Mouse (Mus musculus) MEL (cell line): ENCODE measurements around the gene Zmpste24. TPM values are rescaled to one million over a fixed set of nuclear protein-coding genes. Genes with fewer than 3 reads are reported as not detected.

Source experiments
- DNase-seq: peaks from one replicate; pipeline ENCODE4 v3.0.0; 2011; ENCODE audit warnings: low read depth, low spot score
- H3K27ac ChIP-seq: 2 replicates; pipeline ENCODE4 v1.5.1; 2012; ENCODE audit warnings: low read depth, mild to moderate bottlenecking, control low read depth, low read length, moderate library complexity; ENCODE audit not compliant: control insufficient read depth
- H3K27me3 ChIP-seq, 2 experiments: fragments of 150-350 bp in 1 of 2; sonication (generic) in 1 of 2; 2 replicates each; pipeline ENCODE4 v1.6.1; 2012; ENCODE audit warnings: low read length in 2 of 2, mild to moderate bottlenecking in 2 of 2, improper control_type of control experiment in 1 of 2, moderate library complexity in 1 of 2; ENCODE audit not compliant: insufficient read depth in 2 of 2, control insufficient read depth in 1 of 2
- H3K36me3 ChIP-seq, 2 experiments: 2 replicates each; pipeline ENCODE4 v1.6.1; 2012 to 2014; ENCODE audit warnings: low read length in 2 of 2, improper control_type of control experiment in 1 of 2, inconsistent platforms in 1 of 2, mild to moderate bottlenecking in 1 of 2; ENCODE audit not compliant: insufficient read depth in 2 of 2, control insufficient read depth in 1 of 2
- H3K4me1 ChIP-seq, 2 experiments: fragments of 150-350 bp in 1 of 2; sonication (generic) in 1 of 2; 2 replicates each; pipeline ENCODE4 v1.6.1; 2012; ENCODE audit warnings: low read length in 2 of 2, improper control_type of control experiment in 1 of 2, mild to moderate bottlenecking in 1 of 2; ENCODE audit not compliant: insufficient read depth in 2 of 2, control insufficient read depth in 1 of 2
- H3K4me3 ChIP-seq, 2 experiments: fragments of 150-350 bp in 1 of 2; sonication (generic) in 1 of 2; 2 replicates each; pipeline ENCODE4 v1.5.1; 2012; ENCODE audit warnings: low read depth in 2 of 2, low read length in 2 of 2, mild to moderate bottlenecking in 2 of 2, moderate library complexity in 2 of 2, control low read depth in 1 of 2, improper control_type of control experiment in 1 of 2; ENCODE audit not compliant: control insufficient read depth in 1 of 2, insufficient read depth in 1 of 2
- H3K79me2 ChIP-seq: 2 replicates; pipeline ENCODE4 v1.6.1; 2012; ENCODE audit warnings: mild to moderate bottlenecking, low read length, moderate library complexity; ENCODE audit not compliant: control insufficient read depth, poor library complexity, insufficient read depth
- H3K9ac ChIP-seq: 2 replicates; pipeline ENCODE4 v1.6.1; 2012; ENCODE audit warnings: low read depth, mild to moderate bottlenecking, control low read depth, low read length, moderate library complexity; ENCODE audit not compliant: control insufficient read depth, poor library complexity, severe bottlenecking
- H3K9me3 ChIP-seq: fragments of 150-350 bp; sonication (generic); replicated peaks from 2 replicates; pipeline ENCODE4 v1.6.1; 2012; ENCODE audit warnings: mild to moderate bottlenecking, low read length, improper control_type of control experiment, moderate library complexity; ENCODE audit not compliant: insufficient read depth
- BHLHE40 ChIP-seq: IDR thresholded peaks from 2 replicates; pipeline ENCODE4 v1.6.1; 2012; ENCODE audit warnings: low read depth, mild to moderate bottlenecking, inconsistent platforms, low read length, improper control_type of control experiment, borderline replicate concordance
- CHD2 ChIP-seq: IDR thresholded peaks from 2 replicates; pipeline ENCODE4 v1.6.1; 2011; ENCODE audit warnings: low read length, improper control_type of control experiment
- CTCF ChIP-seq, 3 experiments: IDR thresholded peaks in 2 of 3; conservative IDR thresholded peaks in 1 of 3; 2 replicates each; pipeline ENCODE4 v1.5.1; 2011 to 2012; ENCODE audit warnings: low read length in 3 of 3, low read depth in 2 of 3, mild to moderate bottlenecking in 2 of 3, improper control_type of control experiment in 1 of 3, inconsistent platforms in 1 of 3, mixed read lengths in 1 of 3, moderate library complexity in 1 of 3; ENCODE audit not compliant: control insufficient read depth in 1 of 3, insufficient read depth in 1 of 3, poor library complexity in 1 of 3, severe bottlenecking in 1 of 3
- ELF1 ChIP-seq: IDR thresholded peaks from 2 replicates; pipeline ENCODE4 v1.6.1; 2014; ENCODE audit warnings: low read depth, mild to moderate bottlenecking, inconsistent platforms, low read length, improper control_type of control experiment, moderate library complexity
- ETS1 ChIP-seq: IDR thresholded peaks from 2 replicates; pipeline ENCODE4 v1.6.1; 2012; ENCODE audit warnings: low read depth, mild to moderate bottlenecking, inconsistent platforms, low read length, improper control_type of control experiment, moderate library complexity
- HCFC1 ChIP-seq: IDR thresholded peaks from 2 replicates; pipeline ENCODE4 v1.6.1; 2012; ENCODE audit warnings: low read depth, mild to moderate bottlenecking, inconsistent platforms, low read length, improper control_type of control experiment, moderate library complexity
- KAT2A ChIP-seq: conservative IDR thresholded peaks from 2 replicates; pipeline ENCODE4 v1.6.1; 2012; ENCODE audit warnings: low read depth, low read length, improper control_type of control experiment, inconsistent platforms
- MAZ ChIP-seq: IDR thresholded peaks from 2 replicates; pipeline ENCODE4 v1.6.1; 2012; ENCODE audit warnings: low read depth, mild to moderate bottlenecking, inconsistent platforms, low read length, improper control_type of control experiment
- MXI1 ChIP-seq: IDR thresholded peaks from 2 replicates; pipeline ENCODE4 v1.6.1; 2011; ENCODE audit warnings: mild to moderate bottlenecking, low read depth, low read length, improper control_type of control experiment
- MYC ChIP-seq: IDR thresholded peaks from 2 replicates; pipeline ENCODE4 v1.6.1; 2011; ENCODE audit warnings: low read depth, mild to moderate bottlenecking, low read length, improper control_type of control experiment, moderate library complexity
- NRF1 ChIP-seq: IDR thresholded peaks from 2 replicates; pipeline ENCODE4 v1.6.1; 2014; ENCODE audit warnings: low read depth, mild to moderate bottlenecking, inconsistent platforms, low read length, improper control_type of control experiment, moderate library complexity; ENCODE audit not compliant: poor library complexity, insufficient read depth, severe bottlenecking
- POLR2AphosphoS5 ChIP-seq: IDR thresholded peaks from 2 replicates; pipeline ENCODE4 v1.6.1; 2012; ENCODE audit warnings: low read depth, borderline replicate concordance, mild to moderate bottlenecking, inconsistent platforms, low read length, moderate library complexity, mixed read lengths
- RAD21 ChIP-seq: IDR thresholded peaks from 2 replicates; pipeline ENCODE4 v1.6.1; 2011; ENCODE audit warnings: mild to moderate bottlenecking, low read depth, low read length, improper control_type of control experiment
- SIN3A ChIP-seq: IDR thresholded peaks from 2 replicates; pipeline ENCODE4 v1.6.1; 2012; ENCODE audit warnings: low read length, improper control_type of control experiment, inconsistent platforms
- SMC3 ChIP-seq: IDR thresholded peaks from 2 replicates; pipeline ENCODE4 v1.6.1; 2011; ENCODE audit warnings: low read depth, low read length, improper control_type of control experiment
- TCF12 ChIP-seq: IDR thresholded peaks from 2 replicates; pipeline ENCODE4 v1.6.1; 2014; ENCODE audit warnings: low read depth, mild to moderate bottlenecking, inconsistent platforms, low read length, improper control_type of control experiment, moderate library complexity
- UBTF ChIP-seq: IDR thresholded peaks from 2 replicates; pipeline ENCODE4 v1.6.1; 2012; ENCODE audit warnings: low read depth, mild to moderate bottlenecking, inconsistent platforms, low read length, improper control_type of control experiment, moderate library complexity, borderline replicate concordance; ENCODE audit not compliant: insufficient read depth
- USF2 ChIP-seq, 2 experiments: IDR thresholded peaks; 2 replicates each; pipeline ENCODE4 v1.6.1; 2011 to 2012; ENCODE audit warnings: improper control_type of control experiment in 2 of 2, low read length in 2 of 2, borderline replicate concordance in 1 of 2, inconsistent platforms in 1 of 2, low read depth in 1 of 2, mild to moderate bottlenecking in 1 of 2; ENCODE audit not compliant: insufficient read depth in 1 of 2
- ZC3H11A ChIP-seq: IDR thresholded peaks from 2 replicates; pipeline ENCODE4 v1.6.1; 2012; ENCODE audit warnings: low read depth, mild to moderate bottlenecking, inconsistent platforms, low read length, improper control_type of control experiment
- ZNF384 ChIP-seq: IDR thresholded peaks from 2 replicates; pipeline ENCODE4 v1.6.1; 2012; ENCODE audit warnings: low read depth, mild to moderate bottlenecking, inconsistent platforms, low read length, improper control_type of control experiment
- polyA plus RNA-seq, 2 experiments: library from polyadenylated mRNA; stranded (reverse) in 1 of 2; unstranded in 1 of 2; fragments of >175 nt in 1 of 2; fragments of >200 nt in 1 of 2; gene quantifications; 2 replicates each; pipeline versions ENCODE4 v1.2.1 to v1.2.4; 2012; ENCODE audit warnings: low replicate concordance in 2 of 2, low read depth in 1 of 2; ENCODE audit not compliant: insufficient read length in 2 of 2, insufficient read depth in 1 of 2, missing spikeins in 1 of 2
- total RNA-seq: library from RNA; depleted of rRNA; stranded (reverse); fragments of 300-350 nt; gene quantifications from 2 replicates; pipeline ENCODE4 v1.2.3, GENCODE M21; 2012

Gene Zmpste24
- total and polyA plus RNA-seq, 3 experiments, result 37.6 to 70.6 (median 44.7) TPM

DNA sequence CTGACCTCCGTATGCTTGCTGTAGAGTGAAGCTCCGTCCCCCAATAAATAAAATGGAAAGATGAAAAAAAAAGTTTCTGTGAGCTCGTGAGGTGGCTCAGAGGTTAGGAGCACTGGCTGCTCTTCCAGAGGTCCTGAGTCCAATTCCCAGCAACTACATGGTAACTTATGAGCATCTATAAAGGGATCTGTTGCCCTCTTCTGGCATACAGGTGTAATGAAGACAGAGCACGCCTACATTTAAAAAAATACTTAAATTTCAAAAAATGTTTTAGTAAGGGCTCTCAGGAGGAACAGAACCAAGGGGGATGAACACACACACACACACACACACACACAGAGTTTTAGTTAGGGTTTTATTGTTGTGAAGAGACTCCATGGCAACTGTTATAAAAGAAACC lies 66.6 kb downstream of the Zmpste24 start (continued):
- TF ChIP-seq RAD21, result peak; percentile 69
- no peak for TF ChIP-seq SIN3A
- no peak for TF ChIP-seq MXI1
- TF ChIP-seq HCFC1, result no peak
- no peak for TF ChIP-seq UBTF
- TF ChIP-seq BHLHE40, result no peak
- no peak for TF ChIP-seq ETS1
- no peak for TF ChIP-seq CHD2
- TF ChIP-seq TCF12, result no peak
- no peak for TF ChIP-seq MYC
- peak; percentile 64 for TF ChIP-seq SMC3

DNA sequence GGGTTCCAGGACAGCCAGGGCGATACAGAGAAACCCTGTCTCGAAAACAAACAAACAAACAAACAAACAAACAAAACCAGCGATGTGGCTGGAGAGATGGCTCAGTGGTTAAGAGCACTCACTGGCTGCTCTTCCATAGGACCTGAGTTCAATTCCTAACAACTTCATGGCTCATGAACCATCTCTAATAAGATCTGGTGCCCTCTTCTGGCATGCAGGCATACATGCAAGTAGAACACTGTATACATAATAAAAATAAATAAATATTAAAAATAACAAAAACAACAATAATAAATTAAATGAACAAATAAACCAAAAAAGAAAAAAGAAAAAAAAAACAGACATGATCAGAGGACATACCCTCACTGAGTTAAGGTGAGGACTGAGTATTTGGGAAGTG lies 68.4 kb downstream of the Zmpste24 start:
- Histone ChIP-seq H3K9me3 (no peaks in the 10 kb centered on the region), H3K9ac (no peak overlapping the region), H3K27me3 (no peaks in the 10 kb centered on the region), H3K79me2 (no peaks in the 10 kb centered on the region), H3K4me1 (0 out of 4 replicates have a peak, but pooled peaks cover 0 to 2% of the 10 kb centered on the region in 2 experiments), H3K4me3 (no peak overlapping the region), H3K27ac (no peak overlapping the region), H3K36me3 (peaks cover 0 to 3% of the 10 kb centered on the region in 2 experiments; a peak in 1 of 4 replicates)
- peak; percentile 44 for DNase-seq
- no peak for TF ChIP-seq KAT2A
- no peak for TF ChIP-seq MYC
- no peak for TF ChIP-seq NRF1
- TF ChIP-seq SMC3, result peak; percentile 45
- TF ChIP-seq POLR2AphosphoS5, result no peak
- peak in 2 of 3 experiments; percentile 16 to 42; a peak in 2 of 6 replicates for TF ChIP-seq CTCF (IDR thresholded peaks at IDR 0.05 in 2 of 3, conservative IDR thresholded peaks at IDR 0.05 in 1 of 3; ENCODE audit: control insufficient read depth in 1 of 3, insufficient read depth in 1 of 3, low read depth in 2 of 3, low read length in 3 of 3, poor library complexity in 1 of 3, severe bottlenecking in 1 of 3)
- TF ChIP-seq USF2 (IDR thresholded peaks at IDR 0.05; ENCODE audit: borderline replicate concordance in 1 of 2, insufficient read depth in 1 of 2, low read depth in 1 of 2, low read length in 2 of 2), result no peak
- TF ChIP-seq ZC3H11A, result peak; percentile 37; the same call in 1 of the 2 replicates
- no peak for TF ChIP-seq ZNF384
- no peak for TF ChIP-seq MAZ
- no peak for TF ChIP-seq ELF1
- TF ChIP-seq RAD21, result peak; percentile 33
